Mouse (Mus musculus) liver, embryonic 14.5 days (tissue): ENCODE measurements around the gene Uqcr11. TPM values are rescaled to one million over a fixed set of nuclear protein-coding genes. Genes with fewer than 3 reads are reported as not detected.

Experiments
- ATAC-seq: fragments of 200-750 bp; cut with Nextera tagmentation; 2 replicates; pipeline ENCODE4 v1.8.0; 2017; ENCODE audit warnings: moderate number of reproducible peaks, mild to moderate bottlenecking, moderate library complexity; ENCODE audit not compliant: insufficient read depth
- DNase-seq, 3 experiments: peaks; one replicate each; pipeline ENCODE4 v3.0.0-alpha.2; 2012 to 2013; ENCODE audit warnings: low read depth in 3 of 3, low spot score in 3 of 3
- H3K27ac ChIP-seq: fragments of 300-500 bp; sonication (generic); 2 replicates; pipeline ENCODE4 v1.5.1; 2014; ENCODE audit warnings: moderate library complexity, mild to moderate bottlenecking, control low read depth, inconsistent platforms
- H3K27me3 ChIP-seq: fragments of 300-500 bp; sonication (generic); 2 replicates; pipeline ENCODE4 v1.6.1; 2014; ENCODE audit warnings: mild to moderate bottlenecking, low read length, moderate library complexity; ENCODE audit not compliant: control insufficient read depth, insufficient read depth
- H3K36me3 ChIP-seq: fragments of 300-500 bp; sonication (generic); replicated peaks from 2 replicates; pipeline ENCODE4 v1.6.1; 2014; ENCODE audit warnings: low read depth; ENCODE audit not compliant: control insufficient read depth, insufficient read depth
- H3K4me1 ChIP-seq, 2 experiments: fragments of 200-500 bp in 1 of 2; fragments of 300-500 bp in 1 of 2; sonication (generic) in 1 of 2; replicated peaks; 2 replicates each; pipeline ENCODE4 v1.6.1; 2012 to 2014; ENCODE audit warnings: antibody characterized with exemption in 1 of 2, inconsistent platforms in 1 of 2, low read length in 1 of 2; ENCODE audit not compliant: control insufficient read depth in 2 of 2, insufficient read depth in 2 of 2
- H3K4me2 ChIP-seq: fragments of 300-500 bp; sonication (generic); 2 replicates; pipeline ENCODE4 v1.6.1; 2014; ENCODE audit warnings: low read depth, mild to moderate bottlenecking, control low read depth, moderate library complexity
- H3K4me3 ChIP-seq, 2 experiments: fragments of 200-500 bp in 1 of 2; fragments of 300-500 bp in 1 of 2; sonication (generic) in 1 of 2; 2 replicates each; pipeline ENCODE4 v1.5.1; 2012 to 2014; ENCODE audit warnings: low read depth in 2 of 2, low read length in 2 of 2, mild to moderate bottlenecking in 2 of 2, control low read depth in 1 of 2, inconsistent platforms in 1 of 2, moderate library complexity in 1 of 2; ENCODE audit not compliant: insufficient read depth in 1 of 2
- H3K9ac ChIP-seq: fragments of 300-500 bp; sonication (generic); replicated peaks from 2 replicates; pipeline ENCODE4 v1.6.1; 2014; ENCODE audit warnings: mild to moderate bottlenecking, control low read depth, moderate library complexity
- H3K9me3 ChIP-seq: fragments of 300-500 bp; sonication (generic); 2 replicates; pipeline ENCODE4 v1.6.1; 2016; ENCODE audit warnings: low read length, mixed read lengths; ENCODE audit not compliant: control insufficient read depth
- CTCF ChIP-seq: IDR thresholded peaks from 2 replicates; pipeline ENCODE4 v1.5.1; 2016; ENCODE audit warnings: antibody characterized with exemption, low read depth, control low read depth
- EP300 ChIP-seq: IDR thresholded peaks from 2 replicates; pipeline ENCODE4 v1.6.1; 2016; ENCODE audit warnings: antibody characterized with exemption, low read depth
- WGBS: fragments of 180-500 bp; shearing (Covaris S2); extraction: QIAGEN DNeasy Blood & Tissue Kit; methylation state at CpG from one replicate; pipeline ENCODE4 v1.1.7; 2014; ENCODE audit not compliant: insufficient replicate concordance; 5-methylcytosine and 5-hydroxymethylcytosine counted together
- polyA plus RNA-seq, 2 experiments: library from polyadenylated mRNA; depleted of rRNA in 1 of 2; stranded (reverse) in 1 of 2; unstranded in 1 of 2; fragments of >200 nt; fragmentation: Nextera tagmentation in 1 of 2; extraction: Ambion mirVana in 1 of 2; gene quantifications; 2 replicates each; pipeline versions ENCODE4 v1.2.1 to v1.2.3; 2012 to 2014

Gene Uqcr11
- polyA plus RNA-seq, 2 experiments: 571 to 729 TPM

- peak overlapping the region in 1 of 2 experiments; percentile 90; a peak in 2 of 4 replicates for H3K4me3 ChIP-seq
- H3K4me1 ChIP-seq: peaks cover 17 to 19% of the 10 kb centered on the region in 2 experiments
- H3K27ac ChIP-seq: peak overlapping the region; percentile 97
- TF ChIP-seq CTCF (no peak), EP300 (no peak)
- H3K9me3 ChIP-seq: no peaks in the 10 kb centered on the region
- no peaks in the 10 kb centered on the region for H3K27me3 ChIP-seq
- no peak for ATAC-seq
- H3K36me3 ChIP-seq: peaks cover 30% of the 10 kb centered on the region
- 71% methylated on average over 11 of the region's 11 CpGs for WGBS
- DNase-seq: no peak
- H3K4me2 ChIP-seq: peak overlapping the region; percentile 99
- peak overlapping the region; percentile 88 for H3K9ac ChIP-seq
These were observed 9.7 kb downstream of the Uqcr11 start for GRCm38 (mm10) chr10:80396822-80397523.

- 91% methylated on average over 35 of the region's 35 CpGs for WGBS
- TF ChIP-seq CTCF (no peak), EP300 (no peak)
- H3K27me3 ChIP-seq: no peaks in the 10 kb centered on the region
- DNase-seq (no peak), ATAC-seq (no peak)
- H3K9ac ChIP-seq: no peak overlapping the region
- no peak overlapping the region for H3K4me2 ChIP-seq
- peaks cover 33% of the 10 kb centered on the region for H3K36me3 ChIP-seq
- H3K4me3 ChIP-seq: no peak overlapping the region
- no peak overlapping the region for H3K27ac ChIP-seq
- no peaks in the 10 kb centered on the region for H3K9me3 ChIP-seq
- peaks cover 11 to 15% of the 10 kb centered on the region in 2 experiments for H3K4me1 ChIP-seq
These were observed 11.5 kb downstream of the Uqcr11 start for GRCm38 (mm10) chr10:80395025-80395627.

GRCm38 (mm10) chr10:80392687-80393086, 13.9 kb downstream of the Uqcr11 start:
- H3K9me3 ChIP-seq: no peaks in the 10 kb centered on the region
- H3K27me3 ChIP-seq: no peaks in the 10 kb centered on the region
- H3K4me3 ChIP-seq: no peak overlapping the region
- no peak overlapping the region for H3K9ac ChIP-seq
- ATAC-seq (no peak), DNase-seq (no peak)
- TF ChIP-seq CTCF (no peak), EP300 (no peak)
- no peak overlapping the region for H3K27ac ChIP-seq
- WGBS: 77% methylated on average over 5 of the region's 5 CpGs
- H3K36me3 ChIP-seq: peaks cover 33% of the 10 kb centered on the region
- H3K4me2 ChIP-seq: no peak overlapping the region
- peaks cover 14 to 16% of the 10 kb centered on the region in 2 experiments for H3K4me1 ChIP-seq

GRCm38 (mm10) chr10:80390697-80391096, 15.9 kb downstream of the Uqcr11 start:
- Histone ChIP-seq H3K36me3 (peaks cover 33% of the 10 kb centered on the region), H3K9me3 (no peaks in the 10 kb centered on the region), H3K4me1 (peaks cover 17% of the 10 kb centered on the region in 2 experiments), H3K27ac (no peak overlapping the region), H3K4me2 (no peak overlapping the region), H3K9ac (no peak overlapping the region), H3K27me3 (no peaks in the 10 kb centered on the region; the same call in 1 of the 2 replicates), H3K4me3 (no peak overlapping the region)
- ATAC-seq: no peak
- DNase-seq: no peak
- WGBS: 80% methylated on average over 9 of the region's 9 CpGs
- TF ChIP-seq CTCF: no peak
- TF ChIP-seq EP300: no peak

GRCm38 (mm10) chr10:80389185-80389708, 17.4 kb downstream of the Uqcr11 start:
- Histone ChIP-seq H3K9ac (no peak overlapping the region), H3K4me3 (no peak overlapping the region), H3K4me1 (peaks cover 31 to 32% of the 10 kb centered on the region in 2 experiments), H3K27ac (no peak overlapping the region), H3K9me3 (no peaks in the 10 kb centered on the region), H3K27me3 (no peaks in the 10 kb centered on the region; the same call in 1 of the 2 replicates), H3K36me3 (peaks cover 23% of the 10 kb centered on the region), H3K4me2 (no peak overlapping the region)
- TF ChIP-seq EP300: no peak
- no peak for TF ChIP-seq CTCF
- 58% methylated on average over 4 of the region's 4 CpGs for WGBS
- ATAC-seq (no peak), DNase-seq (no peak)
